Comparison of ENCODE assay signal across 27 mouse cellular contexts in genomic region chr9:7971993-7972392, GRCm38 (mm10). TPM values are rescaled to one million over a fixed set of nuclear protein-coding genes. Genes with fewer than 3 reads are reported as not detected.
"Had no signal": no experiment of that assay in that cellular context is flagged by ENCODE, and none has a peak within 500 bp of the region (broad histone marks: within the 10 kb centered on the region; RNA-seq: fewer than 3 reads in every experiment).

No protein-coding gene starts in this region.

- H3K9ac ChIP-seq: heart, embryonic 15.5 days; hindbrain, embryonic 12.5 days; hindbrain, embryonic 14.5 days; intestine, embryonic 15.5 days; limb, embryonic 12.5 days; liver, embryonic 13.5 days; liver, embryonic 15.5 days; liver, postnatal 0 days had no signal

- ATAC-seq: hindbrain, embryonic 16.5 days; inflammation-experienced regulatory T-cells, adult 6 months; intestine, embryonic 15.5 days; intestine, postnatal 0 days; liver, postnatal 0 days had no signal

- H3K9me3 ChIP-seq: heart, embryonic 10.5 days; heart, embryonic 15.5 days; hindbrain, embryonic 10.5 days; hindbrain, embryonic 12.5 days; intestine, embryonic 15.5 days; limb, embryonic 12.5 days; liver, embryonic 13.5 days; liver, embryonic 15.5 days had no signal

- H3K36me3 ChIP-seq: liver, embryonic 13.5 days; liver, embryonic 15.5 days had no signal

- H3K4me2 ChIP-seq: heart, embryonic 15.5 days; hindbrain, embryonic 12.5 days; hindbrain, embryonic 14.5 days; intestine, embryonic 15.5 days; limb, embryonic 12.5 days; liver, embryonic 11.5 days; liver, embryonic 13.5 days; liver, embryonic 15.5 days had no signal

- DNase-seq: gastrocnemius, adult 2 months; gastrocnemius, postnatal 10 days; gastrocnemius, postnatal 25 days; heart, adult 18-20 months; heart, postnatal 4 days; kidney, adult 18-20 months; kidney, adult 8-10 months; kidney, postnatal 10 days; kidney, postnatal 25 days; kidney, postnatal 4 days; liver, embryonic 13.5 days; liver, postnatal 0 days had no signal

- H3K4me3 ChIP-seq: gastrocnemius, adult 2 months; heart, embryonic 10.5 days; heart, embryonic 15.5 days; hindbrain, embryonic 10.5 days; hindbrain, embryonic 12.5 days; intestine, embryonic 15.5 days; layer of hippocampus, adult 2 months; left cerebral cortex, adult 2 months; limb, embryonic 12.5 days; liver, embryonic 13.5 days; liver, embryonic 15.5 days had no signal

- H3K27ac ChIP-seq: gastrocnemius, adult 2 months; heart, embryonic 10.5 days; hindbrain, embryonic 10.5 days; hindbrain, embryonic 12.5 days; hindbrain, embryonic 14.5 days; intestine, embryonic 15.5 days; layer of hippocampus, adult 2 months; left cerebral cortex, adult 2 months; limb, embryonic 12.5 days; liver, embryonic 13.5 days; liver, embryonic 15.5 days had no signal

- H3K27me3 ChIP-seq: heart, embryonic 15.5 days; hindbrain, embryonic 12.5 days; intestine, embryonic 15.5 days; limb, embryonic 12.5 days; liver, embryonic 13.5 days; liver, embryonic 15.5 days had no signal

- H3K4me1 ChIP-seq: hindbrain, embryonic 10.5 days; hindbrain, embryonic 12.5 days; intestine, embryonic 15.5 days; liver, embryonic 15.5 days had no signal

RNA-seq across cellular contexts. Expression of gene Yap1, which starts 32.4 kb away (rescaled TPM):
- total RNA-seq: granulocyte monocyte progenitor cell, adult 5-6 weeks had no signal
- polyA plus RNA-seq: inflammation-experienced regulatory T-cells, adult 6 months had no signal
